Mouse (Mus musculus): Measurements from ENCODE around the gene Gm21861.
"Not testable (repeated sequence)": the region's sequence is repeated elsewhere in the genome, so short reads cannot be mapped to it uniquely, and the experiment has no call there.

Gm21861 gene

DNA sequence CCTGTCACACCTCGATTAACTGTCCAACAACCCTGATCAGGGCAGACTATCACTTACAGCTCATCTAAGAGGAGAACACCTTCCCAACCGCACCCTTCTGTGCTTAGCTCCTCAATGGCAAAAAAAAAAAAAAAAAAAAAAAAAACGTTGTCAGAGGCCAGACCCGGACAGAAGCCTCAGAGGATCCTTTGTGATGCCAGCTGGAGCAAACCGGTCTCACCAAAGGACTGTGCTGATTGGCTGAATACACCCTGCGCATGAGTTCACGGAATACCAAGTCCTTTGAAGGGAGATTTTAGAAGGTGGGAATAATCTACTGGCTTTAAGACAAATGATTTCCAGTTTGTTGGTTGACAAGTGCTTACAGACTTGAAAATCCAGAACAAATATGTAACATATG lies at the start of gene Gm21861:
TSS of gene Gm21861 (minus strand) at position 101 of the 400 bp plus-strand sequence.
- not testable (repeated sequence) for DNase-seq

All from cerebellum, adult 9-10 months (tissue).